Mouse (Mus musculus) kidney, adult 10 weeks (tissue): ENCODE data around the gene Cfap97d2. TPM values are rescaled to one million over a fixed set of nuclear protein-coding genes. Genes with fewer than 3 reads are reported as not detected.

Source experiments
- polyA plus RNA-seq: library from polyadenylated mRNA; stranded (reverse); fragments of 350-450 nt; fragmentation: Illumina TruSeq; extraction: RNeasy Lipid Tissue Mini Kit (QIAGEN cat#74804); gene quantifications from one replicate; pipeline ENCODE4 v1.2.3, GENCODE M21; 2014; ENCODE audit warnings: low read depth, low replicate concordance

The Cfap97d2 gene
- not detected for polyA plus RNA-seq

GRCm38 (mm10) chr8:13705668-13706067 lies at the start of gene Cfap97d2:
Cfap97d2 (plus strand) TSS chr8:13705889.

GRCm38 (mm10) chr8:13677413-13677883 lies 28.2 kb upstream of the Cfap97d2 start, which contains the start of gene Rasa3:
Rasa3 (minus strand) TSS chr8:13677603.

GRCm38 (mm10) chr8:13756982-13757804 lies 51.5 kb downstream of the Cfap97d2 start, which contains the start of gene Cdc16:
Cdc16 (plus strand) TSS chr8:13757676.

GRCm38 (mm10) chr8:13785250-13785763 lies 79.6 kb downstream of the Cfap97d2 start, which contains the start of gene Upf3a:
Upf3a (plus strand) TSS chr8:13785615.

Other genes starting within 250 kb of the Cfap97d2 start
- 22.8 TPM for gene Gas6, start 211.4 kb upstream of the Cfap97d2 start, polyA plus RNA-seq
- gene 1700029H14Rik, start 143.4 kb upstream of the Cfap97d2 start, polyA plus RNA-seq: not detected
- 2.6 TPM for gene Rasa3, start 28.3 kb upstream of the Cfap97d2 start, polyA plus RNA-seq
- 67.3 TPM for gene Cdc16, start 51.8 kb downstream of the Cfap97d2 start, polyA plus RNA-seq
- gene Upf3a, start 79.7 kb downstream of the Cfap97d2 start, polyA plus RNA-seq: 8.7 TPM
- gene AF366264, start 132.5 kb downstream of the Cfap97d2 start, polyA plus RNA-seq: not detected
- gene Champ1, start 163.8 kb downstream of the Cfap97d2 start, polyA plus RNA-seq: 12.5 TPM
- gene Coprs, start 184.4 kb downstream of the Cfap97d2 start, polyA plus RNA-seq: 14.1 TPM